Mouse (Mus musculus) heart, embryonic 16.5 days (tissue): ENCODE data around the gene Acoxl. TPM values are rescaled to one million over a fixed set of nuclear protein-coding genes. Genes with fewer than 3 reads are reported as not detected.
A peak's percentile ranks its signal among the peaks of the same experiment; 100 is the strongest.

Experiments
- ATAC-seq: fragments of 200-750 bp; cut with Nextera tagmentation; replicated peaks from 2 replicates; pipeline ENCODE4 v1.8.0; 2017; ENCODE audit warnings: moderate number of reproducible peaks; ENCODE audit not compliant: insufficient read depth, low FRiP score; ENCODE audit errors: extremely low read depth
- H3K27ac ChIP-seq: fragments of 300-500 bp; sonication (generic); 2 replicates; pipeline ENCODE4 v1.5.1; 2014; ENCODE audit warnings: mild to moderate bottlenecking, low read length, control low read depth, moderate library complexity
- H3K27me3 ChIP-seq: fragments of 300-500 bp; sonication (generic); 2 replicates; pipeline ENCODE4 v1.6.1; 2014; ENCODE audit warnings: low read length, mixed read lengths; ENCODE audit not compliant: control insufficient read depth, insufficient read depth
- H3K36me3 ChIP-seq: fragments of 300-500 bp; sonication (generic); 2 replicates; pipeline ENCODE4 v1.6.1; 2014; ENCODE audit not compliant: control insufficient read depth, insufficient read depth
- H3K4me1 ChIP-seq: fragments of 300-500 bp; sonication (generic); 2 replicates; pipeline ENCODE4 v1.6.1; 2014; ENCODE audit warnings: low read length, mixed read lengths; ENCODE audit not compliant: control insufficient read depth, insufficient read depth
- H3K4me2 ChIP-seq: fragments of 300-500 bp; sonication (generic); 2 replicates; pipeline ENCODE4 v1.6.1; 2014; ENCODE audit warnings: low read depth, mild to moderate bottlenecking, control low read depth, low read length
- H3K4me3 ChIP-seq: fragments of 300-500 bp; sonication (generic); 2 replicates; pipeline ENCODE4 v1.5.1; 2014; ENCODE audit warnings: mild to moderate bottlenecking, control low read depth, low read length
- H3K9ac ChIP-seq: fragments of 300-500 bp; sonication (generic); 2 replicates; pipeline ENCODE4 v1.6.1; 2014; ENCODE audit warnings: low read length, control low read depth
- H3K9me3 ChIP-seq: fragments of 300-500 bp; sonication (generic); replicated peaks from 2 replicates; pipeline ENCODE4 v1.6.1; 2016; ENCODE audit warnings: low read length; ENCODE audit not compliant: control insufficient read depth
- WGBS: fragments of 180-500 bp; shearing (Covaris S2); extraction: QIAGEN DNeasy Blood & Tissue Kit; methylation state at CpG from one replicate; pipeline ENCODE4 v1.1.7; 2014; 5-methylcytosine and 5-hydroxymethylcytosine counted together
- polyA plus RNA-seq: library from polyadenylated mRNA; unstranded; fragments of >200 nt; fragmentation: Nextera tagmentation; extraction: Ambion mirVana; gene quantifications from 2 replicates; pipeline ENCODE4 v1.2.1, GENCODE M21; 2015

The Acoxl gene
- polyA plus RNA-seq, 1 experiment from 2014 or later = 0.11 TPM

DNA sequence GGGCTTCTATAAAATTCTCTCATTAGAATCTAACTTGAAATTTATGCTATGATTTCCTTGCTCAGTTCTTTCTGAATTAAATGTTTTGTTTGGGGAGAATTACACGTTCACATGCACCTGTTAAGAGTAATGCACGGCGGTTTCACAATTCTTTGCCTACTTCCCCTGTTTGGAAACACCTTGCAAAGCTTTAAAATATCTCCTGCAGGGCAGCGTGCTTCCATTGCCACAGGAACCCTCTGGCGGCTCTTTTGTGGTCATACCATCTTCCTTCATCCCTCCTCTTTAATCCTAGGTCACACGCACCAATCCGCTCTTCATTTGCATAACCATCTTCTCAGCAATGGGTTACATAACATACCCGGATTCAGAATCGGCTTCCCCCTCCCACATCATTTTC lies 272.9 kb downstream of the Acoxl start:
- Histone ChIP-seq H3K27me3 (no peaks in the 10 kb centered on the region), H3K4me2 (no peak overlapping the region), H3K9ac (no peak overlapping the region), H3K4me3 (no peak overlapping the region), H3K9me3 (no peaks in the 10 kb centered on the region), H3K27ac (no peak overlapping the region), H3K36me3 (no peaks in the 10 kb centered on the region), H3K4me1 (no peaks in the 10 kb centered on the region)
- ATAC-seq = no peak
- 73% methylated on average over 9 of the region's 9 CpGs for WGBS

DNA sequence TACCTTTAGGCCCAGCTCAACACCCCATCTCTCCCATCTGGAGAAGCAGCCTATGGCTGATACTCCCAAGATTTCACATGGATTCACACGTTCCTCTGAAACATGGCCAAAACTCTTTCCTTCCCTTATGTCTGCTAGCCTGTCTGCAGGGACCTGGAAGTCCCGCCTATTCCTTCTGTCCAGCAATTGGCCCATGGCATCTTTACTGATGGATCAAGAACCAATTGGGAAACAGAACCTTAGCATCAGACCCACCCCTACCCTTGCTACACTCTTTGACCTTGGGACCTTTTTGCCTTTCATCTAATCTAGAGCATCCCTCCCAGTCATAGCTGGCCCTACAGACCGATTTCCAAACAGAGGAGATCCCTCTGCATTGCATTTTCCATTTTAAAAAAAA lies 275.9 kb downstream of the Acoxl start:
- no peak overlapping the region for H3K4me2 ChIP-seq
- no peak overlapping the region for H3K27ac ChIP-seq
- no peak overlapping the region for H3K9ac ChIP-seq
- H3K27me3 ChIP-seq = no peaks in the 10 kb centered on the region
- no peak for ATAC-seq
- no peaks in the 10 kb centered on the region for H3K9me3 ChIP-seq
- no peaks in the 10 kb centered on the region for H3K36me3 ChIP-seq
- no peaks in the 10 kb centered on the region for H3K4me1 ChIP-seq
- 76% methylated on average over 3 of the region's 3 CpGs for WGBS
- no peak overlapping the region for H3K4me3 ChIP-seq

DNA sequence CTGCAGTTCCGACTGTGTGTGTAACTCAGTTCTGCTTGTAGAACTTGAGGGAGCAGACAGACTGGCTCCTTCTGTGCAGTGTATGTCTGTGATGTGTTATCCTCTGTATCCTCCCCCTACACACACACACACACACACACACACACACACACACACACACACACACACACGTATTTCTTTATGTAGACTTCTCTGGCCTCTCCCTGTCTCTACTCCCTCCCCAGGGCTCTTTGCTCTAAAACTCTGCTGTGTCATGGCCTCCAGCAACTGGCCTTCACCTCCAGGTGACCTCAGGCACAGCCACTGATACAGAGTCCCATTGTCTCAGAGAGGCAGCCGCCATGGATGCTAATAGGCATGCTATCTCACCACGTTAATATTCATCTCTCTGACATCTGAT lies 276.9 kb downstream of the Acoxl start:
- H3K9me3 ChIP-seq = no peaks in the 10 kb centered on the region
- no peak overlapping the region for H3K4me3 ChIP-seq
- H3K9ac ChIP-seq = no peak overlapping the region
- WGBS = 42% methylated on average over 4 of the region's 4 CpGs
- no peaks in the 10 kb centered on the region for H3K4me1 ChIP-seq
- no peak overlapping the region for H3K4me2 ChIP-seq
- H3K27me3 ChIP-seq = no peaks in the 10 kb centered on the region
- H3K36me3 ChIP-seq = no peaks in the 10 kb centered on the region
- H3K27ac ChIP-seq = no peak overlapping the region
- no peak for ATAC-seq

DNA sequence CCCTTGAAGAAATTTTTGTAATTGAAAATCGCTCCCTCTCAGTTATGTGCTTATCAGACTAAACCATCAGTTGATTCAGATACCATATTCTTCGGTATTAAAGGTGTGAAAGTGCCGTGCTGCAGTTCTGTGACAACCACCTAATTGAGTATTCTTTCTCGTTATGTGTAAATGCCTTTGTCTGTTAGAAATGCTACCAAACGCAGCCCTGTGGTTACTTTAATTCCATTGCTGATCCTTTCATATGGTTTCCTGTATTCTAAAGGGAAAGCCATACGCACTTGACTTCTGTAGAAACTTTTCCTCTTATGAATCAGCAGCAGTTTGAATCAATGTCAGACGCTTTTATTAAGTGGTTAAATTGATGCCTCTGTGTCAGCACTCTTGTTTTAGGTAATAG lies 278.9 kb downstream of the Acoxl start:
- Histone ChIP-seq H3K27me3 (no peaks in the 10 kb centered on the region), H3K4me2 (no peak overlapping the region), H3K9me3 (no peaks in the 10 kb centered on the region), H3K4me3 (no peak overlapping the region), H3K9ac (no peak overlapping the region), H3K36me3 (no peaks in the 10 kb centered on the region), H3K4me1 (peaks cover under 1% of the 10 kb centered on the region; the same call in 1 of the 2 replicates), H3K27ac (no peak overlapping the region)
- 79% methylated on average over 7 of the region's 7 CpGs for WGBS
- ATAC-seq = no peak

DNA sequence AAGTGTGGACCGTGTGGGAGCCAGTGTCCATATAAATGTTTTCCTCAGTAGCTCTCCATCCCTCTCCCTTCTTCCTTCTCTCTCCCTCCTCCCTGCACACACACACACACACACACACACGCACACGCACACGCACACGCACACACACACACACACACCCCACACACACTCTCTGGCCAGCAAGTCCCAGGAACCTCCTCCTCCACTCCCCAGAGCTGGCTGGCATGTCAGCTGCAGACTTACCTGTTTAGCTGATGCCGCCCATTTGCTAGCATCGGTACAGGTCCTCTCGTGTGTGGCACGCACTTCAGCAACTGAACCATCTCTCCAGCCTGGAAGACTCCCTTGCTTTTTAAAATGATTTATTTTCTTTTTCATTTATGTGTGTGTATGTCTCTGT lies 280.3 kb downstream of the Acoxl start:
- Histone ChIP-seq H3K9ac (no peak overlapping the region), H3K36me3 (no peaks in the 10 kb centered on the region), H3K9me3 (no peaks in the 10 kb centered on the region), H3K4me1 (peaks cover 14% of the 10 kb centered on the region), H3K27ac (no peak overlapping the region), H3K27me3 (peaks cover 3% of the 10 kb centered on the region; the same call in 1 of the 2 replicates), H3K4me3 (no peak overlapping the region), H3K4me2 (no peak overlapping the region)
- WGBS = 89% methylated on average over 9 of the region's 9 CpGs
- no peak for ATAC-seq

DNA sequence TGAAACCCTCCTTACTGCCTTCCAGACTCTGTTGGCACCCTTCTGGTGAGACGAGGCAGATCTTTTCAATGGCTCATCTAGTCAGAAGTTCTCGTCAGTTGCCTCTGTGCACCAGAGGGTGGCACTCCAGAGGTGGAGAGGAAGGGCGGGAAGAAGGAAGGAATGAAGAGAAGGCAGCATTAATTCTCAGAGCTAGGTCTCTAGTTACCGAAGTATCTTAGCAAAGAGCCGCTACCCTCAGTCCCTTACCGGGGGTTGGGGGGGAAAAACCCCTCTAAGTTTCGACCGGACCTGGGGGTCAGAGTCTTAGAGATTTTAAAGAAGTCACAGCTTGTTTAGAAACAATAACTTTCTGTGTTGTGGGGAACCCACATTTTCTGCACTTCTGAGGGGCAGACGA lies 283.8 kb downstream of the Acoxl start:
- H3K9ac ChIP-seq = peak overlapping the region; percentile 57
- WGBS = under 1% methylated on average over 9 of the region's 9 CpGs

DNA sequence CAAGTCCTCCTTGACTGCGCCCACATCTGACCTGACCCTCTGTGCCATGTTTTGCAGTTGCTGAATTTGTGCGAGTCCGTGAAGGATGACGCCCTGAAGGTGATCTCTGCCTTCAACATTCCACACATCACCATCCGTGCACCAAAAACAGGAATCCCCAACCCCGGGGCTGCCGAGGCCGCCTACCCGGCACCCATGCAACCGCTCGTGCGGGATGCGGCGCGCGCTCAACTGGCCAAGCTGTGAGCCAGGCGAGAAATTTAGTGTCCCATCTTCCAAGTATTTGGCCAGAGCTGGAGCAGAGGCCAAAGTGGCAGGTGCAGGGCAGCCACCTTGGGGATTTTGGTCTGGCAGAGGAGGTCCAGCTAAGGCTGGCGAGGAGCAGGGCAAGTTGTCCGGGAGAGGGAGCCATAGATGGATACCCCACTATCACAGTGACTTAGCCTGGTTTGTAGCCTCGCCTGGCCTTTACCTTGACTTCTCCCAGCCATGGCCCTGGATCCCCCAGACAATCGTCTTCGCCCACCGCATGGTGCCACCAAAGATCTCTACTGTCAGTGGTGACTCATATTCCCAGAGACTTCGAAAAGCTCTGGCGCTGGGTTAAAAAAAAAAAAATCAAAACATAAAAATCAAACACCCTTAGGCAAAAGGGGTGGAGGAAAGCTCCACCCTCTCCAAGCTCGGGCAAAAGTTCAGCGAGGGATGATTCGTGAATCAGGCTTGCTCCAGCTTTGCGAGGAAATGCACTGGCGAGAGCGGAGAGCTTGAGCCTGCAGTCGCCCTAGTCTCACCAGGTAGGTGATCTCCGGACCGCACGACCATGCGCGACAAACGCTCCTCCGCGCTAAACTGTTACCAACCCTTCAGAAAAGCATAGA lies 284.5 kb downstream of the Acoxl start:
- H3K4me3 ChIP-seq = peak overlapping the region; percentile 85
- H3K36me3 ChIP-seq = no peaks in the 10 kb centered on the region
- H3K4me1 ChIP-seq = peaks cover 26% of the 10 kb centered on the region
- H3K27ac ChIP-seq = no peak overlapping the region
- peaks cover 3% of the 10 kb centered on the region; the same call in 1 of the 2 replicates for H3K27me3 ChIP-seq
- peak overlapping the region; percentile 94 for H3K4me2 ChIP-seq
- peak overlapping the region; percentile 57 for H3K9ac ChIP-seq
- no peaks in the 10 kb centered on the region for H3K9me3 ChIP-seq
- WGBS = 3% methylated on average over 40 of the region's 40 CpGs
- ATAC-seq = no peak

More for the DNA sequence above, 283.8 kb downstream of the Acoxl start:
- Histone ChIP-seq H3K9me3 (no peaks in the 10 kb centered on the region), H3K36me3 (no peaks in the 10 kb centered on the region), H3K4me3 (peak overlapping the region; percentile 85), H3K27ac (no peak overlapping the region), H3K27me3 (peaks cover 3% of the 10 kb centered on the region; the same call in 1 of the 2 replicates), H3K4me1 (peaks cover 26% of the 10 kb centered on the region), H3K4me2 (peak overlapping the region; percentile 94)
- no peak for ATAC-seq

DNA sequence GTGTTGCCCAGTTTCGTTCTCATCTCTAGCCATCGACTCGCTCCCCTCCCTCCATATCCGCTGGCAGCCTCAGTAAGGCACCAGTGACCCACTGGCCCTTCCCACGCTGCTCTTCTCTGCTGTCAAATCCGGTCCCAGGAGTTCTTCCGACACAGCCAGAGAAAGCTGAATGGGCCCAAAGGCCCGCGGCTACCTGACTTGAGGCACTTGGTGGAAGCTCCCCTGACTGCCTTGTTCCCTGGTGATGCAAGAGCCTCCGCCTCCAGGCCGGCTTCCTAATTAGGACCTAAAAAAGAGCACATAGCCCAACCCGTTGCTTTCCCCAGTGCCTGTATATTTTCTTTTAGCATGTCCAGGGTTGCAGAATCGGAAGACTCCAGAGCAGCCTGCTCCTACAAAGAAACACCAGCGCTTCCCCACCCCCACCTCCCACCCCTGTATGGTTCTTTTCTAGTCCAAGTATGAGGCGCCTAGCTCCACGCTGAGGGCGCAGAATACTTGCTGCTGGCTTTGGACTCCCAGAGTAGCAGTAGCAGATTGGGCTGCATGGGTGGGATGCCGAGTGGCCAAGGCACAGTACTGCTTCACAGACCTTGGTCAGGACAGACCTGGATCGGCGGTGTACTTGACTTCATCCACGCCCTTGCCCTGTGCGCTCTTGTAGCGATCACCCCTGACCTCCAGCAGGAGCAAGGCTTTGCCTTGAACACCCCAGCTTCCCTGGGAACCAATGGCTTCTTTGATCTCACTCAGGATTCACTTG lies 285.4 kb downstream of the Acoxl start:
- Histone ChIP-seq H3K27ac (no peak overlapping the region), H3K9ac (peak overlapping the region; percentile 57), H3K4me3 (peak overlapping the region; percentile 85), H3K36me3 (no peaks in the 10 kb centered on the region), H3K27me3 (peaks cover 3% of the 10 kb centered on the region; the same call in 1 of the 2 replicates), H3K9me3 (no peaks in the 10 kb centered on the region), H3K4me1 (peaks cover 36% of the 10 kb centered on the region), H3K4me2 (peak overlapping the region; percentile 94)
- ATAC-seq = no peak
- WGBS = 11% methylated on average over 23 of the region's 23 CpGs

DNA sequence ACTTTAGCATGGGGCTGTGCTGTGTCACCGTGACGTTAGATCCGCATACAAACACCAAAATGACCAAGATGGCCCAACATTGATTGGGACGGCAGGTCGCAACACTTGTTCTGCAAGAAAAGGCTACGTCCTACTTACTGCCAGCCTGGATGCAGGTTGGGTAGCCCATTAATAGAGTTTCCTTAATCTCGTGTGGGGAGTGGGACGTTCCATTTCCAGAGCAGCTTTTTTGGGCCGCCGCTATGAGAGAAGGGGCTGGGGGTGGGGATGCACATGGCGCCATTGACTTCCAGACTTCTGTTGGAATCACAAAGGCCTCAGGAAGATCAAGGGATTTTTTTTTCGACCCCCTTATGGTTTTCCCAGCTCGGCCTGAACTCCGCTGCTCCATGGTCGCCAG lies 286.0 kb downstream of the Acoxl start:
- peaks cover 3% of the 10 kb centered on the region; the same call in 1 of the 2 replicates for H3K27me3 ChIP-seq
- no peak overlapping the region for H3K27ac ChIP-seq
- peaks cover 38% of the 10 kb centered on the region for H3K4me1 ChIP-seq
- 14% methylated on average over 15 of the region's 15 CpGs for WGBS
- H3K4me3 ChIP-seq = peak overlapping the region; percentile 85
- ATAC-seq = no peak
- H3K9ac ChIP-seq = peak overlapping the region; percentile 71
- H3K4me2 ChIP-seq = peak overlapping the region; percentile 94
- H3K36me3 ChIP-seq = peaks cover 3% of the 10 kb centered on the region
- H3K9me3 ChIP-seq = no peaks in the 10 kb centered on the region
